12 mouse cellular contexts compared by ENCODE assay signal in the genomic region with DNA sequence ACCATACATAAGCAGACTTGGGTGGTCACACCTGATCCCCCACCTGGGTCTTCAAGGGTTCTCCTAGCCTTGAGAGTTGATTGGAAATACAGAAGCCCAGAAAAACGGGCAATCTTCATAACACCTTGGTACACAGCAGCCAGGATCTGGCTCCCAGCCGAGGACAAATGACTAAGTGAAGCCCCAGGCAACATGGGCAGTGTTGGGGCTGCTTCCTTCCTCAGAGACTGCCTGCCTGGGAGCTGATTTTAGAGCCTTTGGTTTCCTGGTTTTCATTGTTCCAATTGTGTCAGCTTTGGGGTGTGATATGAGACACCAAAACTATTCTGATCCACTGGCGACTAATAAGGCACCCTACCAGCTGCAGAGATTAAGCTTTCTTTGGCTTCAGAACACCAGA. TPM values are rescaled to one million over a fixed set of nuclear protein-coding genes. Genes with fewer than 3 reads are reported as not detected.
A peak's percentile ranks its signal among the peaks of the same experiment; 100 is the strongest.
DNase-seq lines count a peak whose midpoint lies in the region; ATAC-seq and TF ChIP-seq lines count a peak whose summit lies in the region.
"Had no signal": no experiment of that assay in that cellular context is flagged by ENCODE, and none has a peak within 500 bp of the region (broad histone marks: within the 10 kb centered on the region; RNA-seq: fewer than 3 reads in every experiment).

No protein-coding gene starts in this region.

- no peak overlapping the region for H3K4me3 ChIP-seq in hindbrain, embryonic 11.5 days (ENCODE audit: low read depth, low read length)
- H3K4me3 ChIP-seq in hindbrain, embryonic 12.5 days: no peak overlapping the region
- H3K4me3 ChIP-seq: embryonic facial prominence, embryonic 13.5 days; lung, embryonic 15.5 days; neural tube, embryonic 15.5 days had no signal

- WGBS in hindbrain, embryonic 11.5 days: 79% methylated on average over 3 of the region's 3 CpGs
- WGBS in hindbrain, embryonic 12.5 days: 72% methylated on average over 3 of the region's 3 CpGs

- H3K4me1 ChIP-seq in hindbrain, embryonic 11.5 days (replicated peaks; ENCODE audit: control insufficient read depth, insufficient read depth, low read length): no peaks in the 10 kb centered on the region
- 0 out of 2 replicates have a peak, but pooled peaks cover 2% of the 10 kb centered on the region for H3K4me1 ChIP-seq in hindbrain, embryonic 12.5 days
- H3K4me1 ChIP-seq: embryonic facial prominence, embryonic 13.5 days; neural tube, embryonic 15.5 days had no signal

- H3K36me3 ChIP-seq in hindbrain, embryonic 11.5 days (ENCODE audit: control insufficient read depth, insufficient read depth, low read length): no peaks in the 10 kb centered on the region
- H3K36me3 ChIP-seq in hindbrain, embryonic 12.5 days: no peaks in the 10 kb centered on the region
- H3K36me3 ChIP-seq: embryonic facial prominence, embryonic 13.5 days; lung, embryonic 15.5 days; neural tube, embryonic 15.5 days had no signal

- in situ Hi-C loops in Patski (cut with MboI; ENCODE audit: low pct_unique_long_range_greater_than_20kb): no loop called here

- no peak overlapping the region for H3K9ac ChIP-seq in hindbrain, embryonic 11.5 days (ENCODE audit: low read depth, low read length)
- H3K9ac ChIP-seq in hindbrain, embryonic 12.5 days: no peak overlapping the region
- H3K9ac ChIP-seq: embryonic facial prominence, embryonic 13.5 days; lung, embryonic 15.5 days; neural tube, embryonic 15.5 days had no signal

- CTCF ChIA-PET in Patski (lab: Charles Lee): interaction anchor here (2.5 kb wide), 1 partner anchor 16 kb away, joined by 6 read pairs; no protein-coding TSS in a partner anchor

- no peak overlapping the region for H3K4me2 ChIP-seq in hindbrain, embryonic 11.5 days (replicated peaks; ENCODE audit: low read depth, low read length)
- H3K4me2 ChIP-seq in hindbrain, embryonic 12.5 days (replicated peaks): no peak overlapping the region
- H3K4me2 ChIP-seq: embryonic facial prominence, embryonic 13.5 days; lung, embryonic 15.5 days; neural tube, embryonic 15.5 days had no signal

- TF ChIP-seq CTCF in Patski (IDR thresholded peaks at IDR 0.05): no peak

- H3K27me3 ChIP-seq in Patski: no peaks in the 10 kb centered on the region
- no peaks in the 10 kb centered on the region for H3K27me3 ChIP-seq in hindbrain, embryonic 11.5 days (ENCODE audit: control insufficient read depth, insufficient read depth, low read length)
- no peaks in the 10 kb centered on the region for H3K27me3 ChIP-seq in hindbrain, embryonic 12.5 days
- H3K27me3 ChIP-seq: embryonic facial prominence, embryonic 13.5 days; lung, embryonic 15.5 days; neural tube, embryonic 15.5 days had no signal

- no peaks in the 10 kb centered on the region for H3K9me3 ChIP-seq in hindbrain, embryonic 11.5 days (ENCODE audit: control insufficient read depth, low read length)
- no peaks in the 10 kb centered on the region for H3K9me3 ChIP-seq in hindbrain, embryonic 12.5 days (replicated peaks)
- H3K9me3 ChIP-seq: embryonic facial prominence, embryonic 13.5 days; lung, embryonic 15.5 days; neural tube, embryonic 15.5 days had no signal

- POLR2A ChIA-PET in Patski (lab: Charles Lee): no interaction called here

- peak; percentile 51 for ATAC-seq in Patski
- ATAC-seq in hindbrain, embryonic 11.5 days (ENCODE audit: low FRiP score): no peak
- no peak for ATAC-seq in hindbrain, embryonic 12.5 days (ENCODE audit: low FRiP score)
- ATAC-seq: inflammation-experienced regulatory T-cells, adult 6 months had no signal

- peak; percentile 45 for DNase-seq in cerebellum, adult 11 months
- no peak for DNase-seq in cerebellum, postnatal 4 days (ENCODE audit: low spot score in 2 of 2)
- no peak for DNase-seq in Patski (ENCODE audit: low read depth, low spot score)
- DNase-seq in gastrocnemius, postnatal 25 days: peak; percentile 55
- DNase-seq in kidney, postnatal 14 days: peak; percentile 72
- no peak for DNase-seq in embryo, embryonic 9.5 days (ENCODE audit: extremely low spot score)
- DNase-seq in hindbrain, embryonic 11.5 days (ENCODE audit: low spot score): no peak

- no peak overlapping the region for H3K27ac ChIP-seq in hindbrain, embryonic 11.5 days (ENCODE audit: low read depth, low read length)
- H3K27ac ChIP-seq in hindbrain, embryonic 12.5 days: no peak overlapping the region
- H3K27ac ChIP-seq: embryonic facial prominence, embryonic 13.5 days; lung, embryonic 15.5 days; neural tube, embryonic 15.5 days had no signal

RNA-seq across cellular contexts. Expression of a gene that starts 20.0 kb away (rescaled TPM):
- 12.4 TPM for polyA plus RNA-seq in Patski (2021)
- 1 to 10 TPM; 7.1 to 9.3 TPM for total RNA-seq in gastrocnemius, postnatal 25 days (2021)
- 5.2 and 6.3 TPM in 2 replicates for polyA plus RNA-seq in hindbrain, embryonic 11.5 days (2014; fragmentation: Nextera tagmentation; extraction: Ambion mirVana)
- 10.3 and 10.6 TPM in 2 replicates for polyA plus RNA-seq in hindbrain, embryonic 12.5 days (2016; fragmentation: Nextera tagmentation; extraction: Ambion mirVana)

Comparison
In these comparisons a context has a peak if more than half of its experiments do, and no peak if none do; other contexts are left out.
1. DNase-seq: peak in cerebellum, adult 11 months (single experiment), gastrocnemius, postnatal 25 days (single experiment) and kidney, postnatal 14 days (single experiment); none in cerebellum, postnatal 4 days (0 of 2), Patski (single experiment), embryo, embryonic 9.5 days (single experiment) and hindbrain, embryonic 11.5 days (single experiment).